Mouse (Mus musculus) heart, adult 11 months (tissue): ENCODE results near the gene Ndufa13.

Source experiments
- DNase-seq: peaks from one replicate; pipeline ENCODE4 v3.0.0; 2022

Ndufa13 gene

GRCm38 (mm10) chr8:69877992-69878391, 24.4 kb downstream of the Ndufa13 start:
- no peak for DNase-seq

- DNase-seq = no peak
These were observed 25.0 kb downstream of the Ndufa13 start for GRCm38 (mm10) chr8:69877396-69877795.

DNA sequence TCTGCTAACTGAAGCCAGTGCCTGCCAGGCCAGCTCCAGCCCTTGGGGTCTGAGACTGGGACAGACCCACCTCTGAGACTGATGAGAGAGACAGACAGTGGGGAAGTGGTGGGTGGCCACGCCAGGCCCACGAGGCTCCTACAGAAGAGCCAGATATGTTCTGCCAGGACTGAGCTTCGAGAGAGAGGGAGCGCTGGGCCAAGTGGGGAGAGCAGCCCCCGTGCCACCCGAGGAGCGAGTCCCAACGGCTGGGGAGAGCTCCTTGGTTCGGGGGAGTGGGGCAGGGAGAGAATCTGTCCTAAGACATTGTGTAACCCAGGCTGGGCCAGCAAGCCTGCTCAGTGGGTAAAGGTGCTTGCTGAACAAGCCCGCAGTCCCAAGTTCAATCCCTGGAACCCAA, 25.4 kb downstream of the Ndufa13 start:
- DNase-seq = no peak

DNA sequence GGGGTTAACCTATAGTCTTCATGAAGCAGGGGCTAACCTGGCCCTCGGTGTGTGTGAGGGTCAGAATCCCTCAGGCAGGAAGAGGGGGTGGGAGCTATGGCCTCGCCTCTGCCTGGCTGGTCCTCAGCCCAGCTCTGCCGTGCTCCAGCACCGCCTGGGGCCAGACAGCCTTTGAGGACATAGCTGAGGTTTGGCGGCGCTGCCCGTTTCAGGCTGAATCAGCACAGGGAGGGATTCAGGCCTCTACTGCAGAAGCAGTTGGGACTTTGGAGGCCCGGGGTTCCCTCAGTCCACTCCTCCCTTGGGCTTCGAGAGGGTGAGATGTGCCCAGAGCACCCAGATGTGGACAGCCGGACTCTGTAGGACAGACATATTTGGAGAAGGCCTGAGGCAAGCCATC, 26.3 kb downstream of the Ndufa13 start:
- DNase-seq = no peak

- DNase-seq = no peak
These were observed 27.7 kb downstream of the Ndufa13 start for GRCm38 (mm10) chr8:69874654-69875053.

- DNase-seq = no peak
These were observed 28.2 kb downstream of the Ndufa13 start for GRCm38 (mm10) chr8:69874155-69874554.

DNA sequence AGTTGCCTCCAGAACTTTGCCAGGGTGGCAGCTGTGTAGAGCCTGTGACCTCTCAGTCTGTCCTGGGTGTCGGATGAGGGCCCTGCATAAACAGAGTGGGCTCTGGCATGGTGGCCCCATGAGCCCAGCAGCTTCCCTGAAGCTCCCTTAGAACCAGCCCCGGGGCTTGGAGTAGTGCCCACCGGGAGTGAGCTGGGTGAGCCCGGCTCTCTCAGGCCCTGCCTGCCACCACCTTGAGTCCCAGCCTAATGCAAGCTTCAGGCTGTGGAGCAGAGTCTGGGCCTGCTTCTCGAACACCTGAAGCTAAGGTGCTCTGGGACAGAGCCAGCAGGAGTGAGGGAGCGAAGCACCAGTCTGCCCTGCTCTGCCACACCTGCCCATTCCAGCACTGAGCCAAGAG, 31.5 kb downstream of the Ndufa13 start:
- DNase-seq = peak; percentile 77

- DNase-seq = peak; percentile 87
These were observed 32.2 kb downstream of the Ndufa13 start for GRCm38 (mm10) chr8:69870003-69870765.

- DNase-seq = peak; percentile 87
These were observed 34.5 kb downstream of the Ndufa13 start for GRCm38 (mm10) chr8:69867696-69868326.

GRCm38 (mm10) chr8:69864180-69864579, 38.2 kb downstream of the Ndufa13 start:
- DNase-seq = peak; percentile 77

- DNase-seq = peak; percentile 89
These were observed 38.9 kb downstream of the Ndufa13 start for GRCm38 (mm10) chr8:69863387-69864020.

DNA sequence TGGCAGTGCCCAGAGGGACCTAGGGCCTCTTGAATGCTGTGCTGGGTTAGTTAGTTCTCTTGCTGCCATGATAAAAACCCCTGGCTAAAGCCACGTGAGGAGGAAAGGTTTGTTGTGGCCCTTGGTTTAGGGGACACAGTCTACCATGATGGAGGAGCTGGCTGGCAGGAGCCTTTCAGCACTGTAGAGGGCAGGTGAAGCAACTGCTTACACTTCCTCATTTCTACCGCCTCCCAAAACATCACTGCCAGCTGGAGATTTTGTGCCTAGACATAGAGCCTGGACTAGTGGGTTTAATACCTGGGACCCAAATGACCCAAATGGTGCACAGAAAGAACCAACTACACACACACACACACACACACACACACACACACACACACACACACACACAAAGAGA, 41.1 kb downstream of the Ndufa13 start:
- no peak for DNase-seq

GRCm38 (mm10) chr8:69860807-69861206, 41.6 kb downstream of the Ndufa13 start:
- no peak for DNase-seq

DNA sequence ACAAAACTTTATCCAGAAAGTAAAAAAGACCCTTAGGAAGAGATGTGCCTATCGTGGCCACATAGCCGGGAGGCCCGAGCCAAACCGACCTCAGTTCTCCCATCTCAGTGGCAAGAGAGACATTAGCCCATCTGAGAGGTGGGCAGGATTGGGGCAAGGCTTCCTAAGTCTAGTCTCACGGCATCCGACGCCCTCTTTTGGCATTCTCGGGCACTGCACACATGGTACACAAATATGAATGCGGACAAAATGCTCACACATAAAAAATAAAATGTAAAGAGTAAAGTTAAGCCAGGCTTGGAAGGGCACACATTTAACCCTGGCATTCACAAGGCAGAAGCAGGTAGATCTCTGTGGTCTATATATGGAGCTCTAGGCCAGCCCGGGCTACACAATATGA, 48.5 kb downstream of the Ndufa13 start:
- DNase-seq = no peak

GRCm38 (mm10) chr8:69850926-69851506, 51.3 kb downstream of the Ndufa13 start:
- no peak for DNase-seq

DNA sequence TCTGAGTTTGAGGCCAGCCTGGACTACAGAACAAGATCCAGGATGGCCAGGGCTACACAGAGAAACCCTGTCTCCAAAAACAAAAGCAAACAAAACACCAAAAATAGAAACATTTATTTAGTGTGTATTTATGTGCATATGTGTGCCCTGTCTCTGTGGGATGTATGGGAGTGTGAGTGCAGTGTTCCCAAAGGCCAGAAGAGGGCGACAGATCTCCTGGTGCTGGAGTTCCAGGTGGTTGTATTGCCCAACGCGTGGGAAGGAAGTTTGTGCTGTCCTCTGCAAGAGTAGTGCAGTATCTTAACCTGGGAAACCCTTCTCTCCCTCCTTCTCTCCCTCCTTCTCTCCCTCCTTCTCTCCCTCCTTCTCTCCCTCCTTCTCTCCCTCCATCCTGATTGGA, 52.5 kb downstream of the Ndufa13 start:
- DNase-seq = no peak

DNA sequence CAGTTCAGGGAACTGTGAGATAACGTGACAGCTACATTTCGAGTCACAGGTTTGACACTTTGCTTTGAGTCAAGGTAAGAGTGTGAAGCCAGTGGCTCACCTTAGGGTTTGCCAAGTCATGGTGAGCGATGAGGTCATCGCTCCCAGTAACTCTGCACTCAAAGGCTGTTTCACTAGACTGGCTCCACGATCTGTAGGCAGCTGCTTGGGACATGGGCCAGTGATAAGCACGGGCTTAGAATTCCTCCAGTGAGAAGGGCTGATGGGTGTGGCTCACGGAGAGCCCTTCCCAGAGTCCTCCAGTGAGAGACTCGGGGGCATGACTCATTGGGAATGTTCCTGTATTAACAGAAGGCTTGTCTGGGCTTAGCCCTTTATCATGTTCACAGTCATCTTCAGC, 53.4 kb downstream of the Ndufa13 start:
- DNase-seq = peak; percentile 97

GRCm38 (mm10) chr8:69847167-69848065, 54.9 kb downstream of the Ndufa13 start:
- DNase-seq = no peak
